Mouse (Mus musculus): Measurements from ENCODE around the gene Slco3a1. TPM values are rescaled to one million over a fixed set of nuclear protein-coding genes. Genes with fewer than 3 reads are reported as not detected.

The Slco3a1 gene
- total RNA-seq, 1 experiment: 9.0 TPM

- H3K36me3 ChIP-seq (ENCODE audit: control insufficient read depth, insufficient read depth, low read length, poor library complexity, severe bottlenecking): no peaks in the 10 kb centered on the region
- in situ Hi-C loops (cut with MboI; ENCODE audit: low sequenced_read_pairs in 2 of 2, unreplicated experiment in 2 of 2): no loop called here
- no peaks in the 10 kb centered on the region; a peak in 1 of 4 replicates for H3K4me1 ChIP-seq (ENCODE audit: control insufficient read depth in 2 of 2, insufficient read depth in 2 of 2, low read length in 2 of 2, poor library complexity in 1 of 2)
- H3K27ac ChIP-seq (ENCODE audit: insufficient read depth, low read depth, low read length, poor library complexity, severe bottlenecking): no peak overlapping the region
- H3K4me3 ChIP-seq (ENCODE audit: insufficient read depth in 1 of 2, low read depth in 1 of 2, low read length in 2 of 2, poor library complexity in 1 of 2, severe bottlenecking in 1 of 2): no peak overlapping the region
- no peaks in the 10 kb centered on the region for H3K9me3 ChIP-seq (ENCODE audit: control insufficient read depth, insufficient read depth, low read depth, low read length)
- no peak overlapping the region for H3K9ac ChIP-seq (ENCODE audit: insufficient read depth, low read depth, low read length, poor library complexity, severe bottlenecking)
- TF ChIP-seq CHD2 (IDR thresholded peaks at IDR 0.05; ENCODE audit: low read depth, low read length) (no peak), ZNF384 (IDR thresholded peaks at IDR 0.05; ENCODE audit: low read depth, low read length) (no peak), ZC3H11A (IDR thresholded peaks at IDR 0.05; ENCODE audit: borderline replicate concordance, low read depth, low read length) (no peak), MAFK (IDR thresholded peaks at IDR 0.05; ENCODE audit: insufficient read depth, low read depth, low read length) (no peak), HCFC1 (IDR thresholded peaks at IDR 0.05; ENCODE audit: borderline replicate concordance, insufficient read depth, low read length) (no peak)
- DNase-seq (ENCODE audit: low read depth, low spot score): no peak
Measured at GRCm38 (mm10) chr7:74551338-74551999, 3.1 kb downstream of the Slco3a1 start.

- in situ Hi-C loops (cut with MboI; ENCODE audit: low sequenced_read_pairs in 2 of 2, unreplicated experiment in 2 of 2): no loop called here
- H3K27ac ChIP-seq (ENCODE audit: insufficient read depth, low read depth, low read length, poor library complexity, severe bottlenecking): no peak overlapping the region
- no peaks in the 10 kb centered on the region for H3K36me3 ChIP-seq (ENCODE audit: control insufficient read depth, insufficient read depth, low read length, poor library complexity, severe bottlenecking)
- no peak overlapping the region for H3K4me3 ChIP-seq (ENCODE audit: insufficient read depth in 1 of 2, low read depth in 1 of 2, low read length in 2 of 2, poor library complexity in 1 of 2, severe bottlenecking in 1 of 2)
- TF ChIP-seq HCFC1 (IDR thresholded peaks at IDR 0.05; ENCODE audit: borderline replicate concordance, insufficient read depth, low read length): no peak
- TF ChIP-seq ZC3H11A (IDR thresholded peaks at IDR 0.05; ENCODE audit: borderline replicate concordance, low read depth, low read length): no peak
- no peak for TF ChIP-seq MAFK (IDR thresholded peaks at IDR 0.05; ENCODE audit: insufficient read depth, low read depth, low read length)
- no peak for TF ChIP-seq CHD2 (IDR thresholded peaks at IDR 0.05; ENCODE audit: low read depth, low read length)
- TF ChIP-seq ZNF384 (IDR thresholded peaks at IDR 0.05; ENCODE audit: low read depth, low read length): no peak
- H3K9ac ChIP-seq (ENCODE audit: insufficient read depth, low read depth, low read length, poor library complexity, severe bottlenecking): no peak overlapping the region
- DNase-seq (ENCODE audit: low read depth, low spot score): no peak
- H3K9me3 ChIP-seq (ENCODE audit: control insufficient read depth, insufficient read depth, low read depth, low read length): no peaks in the 10 kb centered on the region
- H3K4me1 ChIP-seq (ENCODE audit: control insufficient read depth in 2 of 2, insufficient read depth in 2 of 2, low read length in 2 of 2, poor library complexity in 1 of 2): no peaks in the 10 kb centered on the region
Measured at GRCm38 (mm10) chr7:74549686-74550085, 4.9 kb downstream of the Slco3a1 start.

- H3K27ac ChIP-seq (ENCODE audit: insufficient read depth, low read depth, low read length, poor library complexity, severe bottlenecking): no peak overlapping the region
- no peaks in the 10 kb centered on the region for H3K9me3 ChIP-seq (ENCODE audit: control insufficient read depth, insufficient read depth, low read depth, low read length)
- in situ Hi-C loops (cut with MboI; ENCODE audit: low sequenced_read_pairs in 2 of 2, unreplicated experiment in 2 of 2): no loop called here
- H3K36me3 ChIP-seq (ENCODE audit: control insufficient read depth, insufficient read depth, low read length, poor library complexity, severe bottlenecking): no peaks in the 10 kb centered on the region
- no peak for TF ChIP-seq ZNF384 (IDR thresholded peaks at IDR 0.05; ENCODE audit: low read depth, low read length)
- TF ChIP-seq HCFC1 (IDR thresholded peaks at IDR 0.05; ENCODE audit: borderline replicate concordance, insufficient read depth, low read length): no peak
- TF ChIP-seq MAFK (IDR thresholded peaks at IDR 0.05; ENCODE audit: insufficient read depth, low read depth, low read length): no peak
- no peak for TF ChIP-seq CHD2 (IDR thresholded peaks at IDR 0.05; ENCODE audit: low read depth, low read length)
- no peak for TF ChIP-seq ZC3H11A (IDR thresholded peaks at IDR 0.05; ENCODE audit: borderline replicate concordance, low read depth, low read length)
- no peak overlapping the region for H3K4me3 ChIP-seq (ENCODE audit: insufficient read depth in 1 of 2, low read depth in 1 of 2, low read length in 2 of 2, poor library complexity in 1 of 2, severe bottlenecking in 1 of 2)
- no peak overlapping the region for H3K9ac ChIP-seq (ENCODE audit: insufficient read depth, low read depth, low read length, poor library complexity, severe bottlenecking)
- DNase-seq (ENCODE audit: low read depth, low spot score): no peak
- H3K4me1 ChIP-seq (ENCODE audit: control insufficient read depth in 2 of 2, insufficient read depth in 2 of 2, low read length in 2 of 2, poor library complexity in 1 of 2): no peaks in the 10 kb centered on the region
Measured at GRCm38 (mm10) chr7:74549013-74549582, 5.5 kb downstream of the Slco3a1 start.

GRCm38 (mm10) chr7:74546691-74547090, 7.9 kb downstream of the Slco3a1 start:
- H3K4me3 ChIP-seq (ENCODE audit: insufficient read depth in 1 of 2, low read depth in 1 of 2, low read length in 2 of 2, poor library complexity in 1 of 2, severe bottlenecking in 1 of 2): no peak overlapping the region
- no peak for TF ChIP-seq CHD2 (IDR thresholded peaks at IDR 0.05; ENCODE audit: low read depth, low read length)
- TF ChIP-seq ZNF384 (IDR thresholded peaks at IDR 0.05; ENCODE audit: low read depth, low read length): no peak
- no peak for TF ChIP-seq HCFC1 (IDR thresholded peaks at IDR 0.05; ENCODE audit: borderline replicate concordance, insufficient read depth, low read length)
- TF ChIP-seq MAFK (IDR thresholded peaks at IDR 0.05; ENCODE audit: insufficient read depth, low read depth, low read length): no peak
- TF ChIP-seq ZC3H11A (IDR thresholded peaks at IDR 0.05; ENCODE audit: borderline replicate concordance, low read depth, low read length): no peak
- DNase-seq (ENCODE audit: low read depth, low spot score): no peak
- in situ Hi-C loops (cut with MboI; ENCODE audit: low sequenced_read_pairs in 2 of 2, unreplicated experiment in 2 of 2): no loop called here
- no peaks in the 10 kb centered on the region for H3K4me1 ChIP-seq (ENCODE audit: control insufficient read depth in 2 of 2, insufficient read depth in 2 of 2, low read length in 2 of 2, poor library complexity in 1 of 2)
- H3K27ac ChIP-seq (ENCODE audit: insufficient read depth, low read depth, low read length, poor library complexity, severe bottlenecking): no peak overlapping the region
- no peaks in the 10 kb centered on the region for H3K36me3 ChIP-seq (ENCODE audit: control insufficient read depth, insufficient read depth, low read length, poor library complexity, severe bottlenecking)
- no peaks in the 10 kb centered on the region for H3K9me3 ChIP-seq (ENCODE audit: control insufficient read depth, insufficient read depth, low read depth, low read length)
- no peak overlapping the region for H3K9ac ChIP-seq (ENCODE audit: insufficient read depth, low read depth, low read length, poor library complexity, severe bottlenecking)
